ENCODE assay signal across 22 mouse cellular contexts in genomic region chr9:79920540-79920933, GRCm38 (mm10).
DNase-seq lines count a peak whose midpoint lies in the region; ATAC-seq and TF ChIP-seq lines count a peak whose summit lies in the region.
"Had no signal": no experiment of that assay in that cellular context is flagged by ENCODE, and none has a peak within 500 bp of the region (broad histone marks: within the 10 kb centered on the region; RNA-seq: fewer than 3 reads in every experiment).

No protein-coding gene starts in this region.

- no peak overlapping the region for H3K4me3 ChIP-seq in gastrocnemius, adult 2 months
- no peak overlapping the region for H3K4me3 ChIP-seq in hindbrain, embryonic 10.5 days
- no peak overlapping the region for H3K4me3 ChIP-seq in hindbrain, embryonic 11.5 days (ENCODE audit: low read depth, low read length)
- H3K4me3 ChIP-seq in forebrain, embryonic 13.5 days, result no peak overlapping the region
- H3K4me3 ChIP-seq in stomach, embryonic 14.5 days (ENCODE audit: low read depth, low read length), result no peak overlapping the region
- H3K4me3 ChIP-seq: embryonic facial prominence, embryonic 12.5 days; limb, embryonic 15.5 days; neural tube, embryonic 13.5 days had no signal

- TF ChIP-seq CTCF in gastrocnemius, adult 2 months (IDR thresholded peaks at IDR 0.05), result no peak

- no peak for DNase-seq in gastrocnemius, adult 2 months
- no peak for DNase-seq in gastrocnemius, adult 8-10 months (ENCODE audit: low spot score in 2 of 2)
- DNase-seq in hindbrain, embryonic 10.5 days (ENCODE audit: low spot score), result no peak
- no peak for DNase-seq in hindbrain, embryonic 11.5 days (ENCODE audit: low spot score)
- no peak for DNase-seq in Muller cell, postnatal 12 days (ENCODE audit: inconsistent ontology term)
- no peak for DNase-seq in frontal cortex, postnatal 14 days (ENCODE audit: low spot score in 2 of 2)
- DNase-seq: adrenal gland, postnatal 36 days; cerebellum, adult 11 months; cerebellum, postnatal 36 days; gastrocnemius, postnatal 14 days; kidney, adult 2 months; kidney, postnatal 25 days; layer of hippocampus, adult 9-11 months; lung, postnatal 10 days; thymus, postnatal 36 days had no signal

- no peak overlapping the region for H3K4me2 ChIP-seq in hindbrain, embryonic 11.5 days (replicated peaks; ENCODE audit: low read depth, low read length)
- no peak overlapping the region for H3K4me2 ChIP-seq in forebrain, embryonic 13.5 days
- no peak overlapping the region for H3K4me2 ChIP-seq in stomach, embryonic 14.5 days (replicated peaks; ENCODE audit: low read depth, low read length)
- H3K4me2 ChIP-seq: embryonic facial prominence, embryonic 12.5 days; hindbrain, embryonic 14.5 days; limb, embryonic 15.5 days; neural tube, embryonic 13.5 days had no signal

- no peaks in the 10 kb centered on the region for H3K9me3 ChIP-seq in hindbrain, embryonic 10.5 days
- H3K9me3 ChIP-seq in hindbrain, embryonic 11.5 days (ENCODE audit: control insufficient read depth, low read length), result no peaks in the 10 kb centered on the region
- no peaks in the 10 kb centered on the region for H3K9me3 ChIP-seq in forebrain, embryonic 13.5 days (replicated peaks)
- H3K9me3 ChIP-seq in stomach, embryonic 14.5 days (ENCODE audit: control insufficient read depth, low read depth, low read length), result no peaks in the 10 kb centered on the region
- H3K9me3 ChIP-seq: embryonic facial prominence, embryonic 12.5 days; limb, embryonic 15.5 days; neural tube, embryonic 13.5 days had no signal

- no peak overlapping the region for H3K9ac ChIP-seq in hindbrain, embryonic 11.5 days (ENCODE audit: low read depth, low read length)
- H3K9ac ChIP-seq in forebrain, embryonic 13.5 days, result no peak overlapping the region
- H3K9ac ChIP-seq in stomach, embryonic 14.5 days (replicated peaks; ENCODE audit: low read depth, low read length), result no peak overlapping the region
- H3K9ac ChIP-seq: embryonic facial prominence, embryonic 12.5 days; hindbrain, embryonic 14.5 days; limb, embryonic 15.5 days; neural tube, embryonic 13.5 days had no signal

- intact Hi-C loops in gastrocnemius, adult 2 months (cut with DNase I), result loop anchor here (5.0 kb wide), 2 partner anchors 48 to 57 kb away; no protein-coding TSS in a partner anchor

- peaks cover 36% of the 10 kb centered on the region for H3K4me1 ChIP-seq in hindbrain, embryonic 10.5 days (replicated peaks)
- no peaks in the 10 kb centered on the region for H3K4me1 ChIP-seq in hindbrain, embryonic 11.5 days (replicated peaks; ENCODE audit: control insufficient read depth, insufficient read depth, low read length)
- peaks cover 25% of the 10 kb centered on the region for H3K4me1 ChIP-seq in forebrain, embryonic 13.5 days
- peaks cover 18% of the 10 kb centered on the region; the same call in 1 of the 2 replicates for H3K4me1 ChIP-seq in stomach, embryonic 14.5 days (ENCODE audit: control insufficient read depth, insufficient read depth, low read length)

- no peak for ATAC-seq in hindbrain, embryonic 11.5 days (ENCODE audit: low FRiP score)
- peak; percentile 48; the same call in 1 of the 2 replicates for ATAC-seq in forebrain, embryonic 13.5 days
- no peak for ATAC-seq in stomach, embryonic 14.5 days (ENCODE audit: insufficient number of reproducible peaks, insufficient read depth, low FRiP score, low read depth)
- ATAC-seq: Patski had no signal

- no peaks in the 10 kb centered on the region for H3K36me3 ChIP-seq in hindbrain, embryonic 10.5 days
- no peaks in the 10 kb centered on the region for H3K36me3 ChIP-seq in hindbrain, embryonic 11.5 days (ENCODE audit: control insufficient read depth, insufficient read depth, low read length)
- no peaks in the 10 kb centered on the region for H3K36me3 ChIP-seq in forebrain, embryonic 13.5 days (ENCODE audit: poor library complexity, severe bottlenecking)
- H3K36me3 ChIP-seq in stomach, embryonic 14.5 days (ENCODE audit: control insufficient read depth, insufficient read depth, low read length), result no peaks in the 10 kb centered on the region
- H3K36me3 ChIP-seq: embryonic facial prominence, embryonic 12.5 days; limb, embryonic 15.5 days; neural tube, embryonic 13.5 days had no signal

- H3K27ac ChIP-seq in gastrocnemius, adult 2 months, result peak overlapping the region; percentile 80
- H3K27ac ChIP-seq in hindbrain, embryonic 10.5 days, result peak overlapping the region; percentile 12; the same call in 1 of the 2 replicates
- H3K27ac ChIP-seq in hindbrain, embryonic 11.5 days (ENCODE audit: low read depth, low read length), result no peak overlapping the region
- no peak overlapping the region for H3K27ac ChIP-seq in forebrain, embryonic 13.5 days
- peak overlapping the region; percentile 33; the same call in 1 of the 2 replicates for H3K27ac ChIP-seq in stomach, embryonic 14.5 days (ENCODE audit: low read length)
- H3K27ac ChIP-seq: embryonic facial prominence, embryonic 12.5 days; hindbrain, embryonic 14.5 days; limb, embryonic 15.5 days; neural tube, embryonic 13.5 days had no signal

- 76% methylated on average over 5 of the region's 5 CpGs for WGBS in hindbrain, embryonic 10.5 days
- 66% methylated on average over 5 of the region's 5 CpGs for WGBS in hindbrain, embryonic 11.5 days
- WGBS in forebrain, embryonic 13.5 days, result 42% methylated on average over 5 of the region's 5 CpGs
- WGBS in stomach, embryonic 14.5 days, result 51% methylated on average over 5 of the region's 5 CpGs

- H3K27me3 ChIP-seq in hindbrain, embryonic 10.5 days (ENCODE audit: insufficient read depth, poor library complexity, severe bottlenecking), result no peaks in the 10 kb centered on the region
- no peaks in the 10 kb centered on the region for H3K27me3 ChIP-seq in hindbrain, embryonic 11.5 days (ENCODE audit: control insufficient read depth, insufficient read depth, low read length)
- H3K27me3 ChIP-seq in forebrain, embryonic 13.5 days, result no peaks in the 10 kb centered on the region
- no peaks in the 10 kb centered on the region for H3K27me3 ChIP-seq in stomach, embryonic 14.5 days (ENCODE audit: control insufficient read depth, insufficient read depth, low read length)
- H3K27me3 ChIP-seq: embryonic facial prominence, embryonic 12.5 days; limb, embryonic 15.5 days; neural tube, embryonic 13.5 days; Patski had no signal

Comparison
In these comparisons a context has a peak if more than half of its experiments do, and no peak if none do; other contexts are left out.
1. H3K27ac ChIP-seq: peak in gastrocnemius, adult 2 months (single experiment), hindbrain, embryonic 10.5 days (single experiment) and stomach, embryonic 14.5 days (single experiment); none in hindbrain, embryonic 11.5 days (single experiment) and forebrain, embryonic 13.5 days (single experiment).